Mouse (Mus musculus) liver, embryonic 16.5 days (tissue): ENCODE measurements at regions not wholly inside any gene's neighbourhood (a gene's known extent, or its start where the extent isn't known, plus 50 kb on each side); places are given as distances from the start of the nearest gene placed in this dataset.

Experiments
- ATAC-seq: fragments of 200-750 bp; cut with Nextera tagmentation; 2 replicates; pipeline ENCODE4 v1.8.0; 2017; ENCODE audit warnings: low read depth, mild to moderate bottlenecking, moderate number of reproducible peaks, moderate library complexity
- H3K27ac ChIP-seq: fragments of 300-500 bp; sonication (generic); 2 replicates; pipeline ENCODE4 v1.5.1; 2014; ENCODE audit warnings: mild to moderate bottlenecking, low read length
- H3K27me3 ChIP-seq: fragments of 300-500 bp; sonication (generic); 2 replicates; pipeline ENCODE4 v1.6.1; 2014; ENCODE audit warnings: low read depth, low read length, mixed read lengths; ENCODE audit not compliant: control insufficient read depth, insufficient read depth
- H3K36me3 ChIP-seq: fragments of 300-500 bp; sonication (generic); 2 replicates; pipeline ENCODE4 v1.6.1; 2014; ENCODE audit warnings: mild to moderate bottlenecking; ENCODE audit not compliant: control insufficient read depth, insufficient read depth
- H3K4me1 ChIP-seq: fragments of 300-500 bp; sonication (generic); 2 replicates; pipeline ENCODE4 v1.6.1; 2014; ENCODE audit warnings: low read depth, low read length, mixed read lengths; ENCODE audit not compliant: control insufficient read depth
- H3K4me2 ChIP-seq: fragments of 300-500 bp; sonication (generic); 2 replicates; pipeline ENCODE4 v1.6.1; 2014; ENCODE audit warnings: low read depth, low read length, mixed read lengths
- H3K4me3 ChIP-seq: fragments of 300-500 bp; sonication (generic); 2 replicates; pipeline ENCODE4 v1.5.1; 2014; ENCODE audit warnings: low read depth, mild to moderate bottlenecking, low read length
- H3K9ac ChIP-seq: fragments of 300-500 bp; sonication (generic); 2 replicates; pipeline ENCODE4 v1.6.1; 2014; ENCODE audit warnings: low read depth, low read length
- H3K9me3 ChIP-seq: fragments of 300-500 bp; sonication (generic); replicated peaks from 2 replicates; pipeline ENCODE4 v1.6.1; 2016; ENCODE audit warnings: low read length; ENCODE audit not compliant: control insufficient read depth
- WGBS: fragments of 180-500 bp; shearing (Covaris S2); extraction: QIAGEN DNeasy Blood & Tissue Kit; methylation state at CpG from one replicate; pipeline ENCODE4 v1.1.7; 2014; ENCODE audit not compliant: insufficient replicate concordance; 5-methylcytosine and 5-hydroxymethylcytosine counted together

- 58% methylated on average over 2 of the region's 2 CpGs for WGBS
- H3K27ac ChIP-seq: no peak overlapping the region
- no peaks in the 10 kb centered on the region for H3K9me3 ChIP-seq
- H3K36me3 ChIP-seq: no peaks in the 10 kb centered on the region
- H3K4me2 ChIP-seq: no peak overlapping the region
- no peak for ATAC-seq
- H3K9ac ChIP-seq: no peak overlapping the region
- H3K4me1 ChIP-seq: no peaks in the 10 kb centered on the region
- no peaks in the 10 kb centered on the region for H3K27me3 ChIP-seq
- H3K4me3 ChIP-seq: no peak overlapping the region
Observed at GRCm38 (mm10) chr13:85570886-85571527, 282.1 kb upstream of the Rasa1 start.

- no peaks in the 10 kb centered on the region for H3K27me3 ChIP-seq
- no peak for ATAC-seq
- 54% methylated on average over 2 of the region's 2 CpGs for WGBS
Observed at GRCm38 (mm10) chr13:85557821-85558220, 268.9 kb upstream of the Rasa1 start.

GRCm38 (mm10) chr13:85556101-85556853 is 267.3 kb upstream of the Rasa1 start:
- no peaks in the 10 kb centered on the region for H3K4me1 ChIP-seq
- H3K4me3 ChIP-seq: no peak overlapping the region
- H3K27ac ChIP-seq: no peak overlapping the region
- no peaks in the 10 kb centered on the region for H3K9me3 ChIP-seq
- 4% methylated on average over 5 of the region's 5 CpGs for WGBS
- H3K27me3 ChIP-seq: no peaks in the 10 kb centered on the region
- H3K36me3 ChIP-seq: no peaks in the 10 kb centered on the region
- H3K9ac ChIP-seq: no peak overlapping the region
- no peak overlapping the region for H3K4me2 ChIP-seq
- ATAC-seq: no peak

More at GRCm38 (mm10) chr13:85557821-85558220, 268.9 kb upstream of the Rasa1 start:
- Histone ChIP-seq H3K4me3 (no peak overlapping the region), H3K27ac (no peak overlapping the region), H3K4me2 (no peak overlapping the region), H3K4me1 (no peaks in the 10 kb centered on the region), H3K9ac (no peak overlapping the region), H3K36me3 (no peaks in the 10 kb centered on the region), H3K9me3 (no peaks in the 10 kb centered on the region)

GRCm38 (mm10) chr13:85553072-85553471 is 264.1 kb upstream of the Rasa1 start:
- WGBS: 45% methylated on average over 3 of the region's 3 CpGs
- Histone ChIP-seq H3K4me1 (no peaks in the 10 kb centered on the region), H3K9ac (no peak overlapping the region), H3K4me2 (no peak overlapping the region), H3K27ac (no peak overlapping the region), H3K4me3 (no peak overlapping the region), H3K27me3 (no peaks in the 10 kb centered on the region), H3K36me3 (no peaks in the 10 kb centered on the region), H3K9me3 (no peaks in the 10 kb centered on the region)
- ATAC-seq: no peak

GRCm38 (mm10) chr13:85509671-85510070 is 220.7 kb upstream of the Rasa1 start:
- H3K4me1 ChIP-seq: peaks cover 7% of the 10 kb centered on the region
- no peaks in the 10 kb centered on the region for H3K27me3 ChIP-seq
- H3K36me3 ChIP-seq: no peaks in the 10 kb centered on the region
- no peak for ATAC-seq
- no peaks in the 10 kb centered on the region for H3K9me3 ChIP-seq
- 11% methylated on average over 1 of the region's 1 CpGs for WGBS
- no peak overlapping the region for H3K4me3 ChIP-seq
- no peak overlapping the region for H3K9ac ChIP-seq
- no peak overlapping the region for H3K4me2 ChIP-seq
- H3K27ac ChIP-seq: no peak overlapping the region

GRCm38 (mm10) chr13:85508552-85508951 is 219.6 kb upstream of the Rasa1 start:
- Histone ChIP-seq H3K9ac (no peak overlapping the region), H3K36me3 (no peaks in the 10 kb centered on the region), H3K9me3 (no peaks in the 10 kb centered on the region), H3K4me1 (peaks cover 7% of the 10 kb centered on the region), H3K27ac (no peak overlapping the region), H3K4me2 (no peak overlapping the region), H3K27me3 (no peaks in the 10 kb centered on the region), H3K4me3 (no peak overlapping the region)
- 39% methylated on average over 1 of the region's 1 CpGs for WGBS
- no peak for ATAC-seq

- Histone ChIP-seq H3K9me3 (no peaks in the 10 kb centered on the region), H3K9ac (no peak overlapping the region), H3K4me2 (peak overlapping the region; percentile 3), H3K4me3 (no peak overlapping the region), H3K27me3 (no peaks in the 10 kb centered on the region), H3K36me3 (no peaks in the 10 kb centered on the region), H3K27ac (peak overlapping the region; percentile 13; the same call in 1 of the 2 replicates), H3K4me1 (peaks cover 7% of the 10 kb centered on the region)
- ATAC-seq: peak; percentile 59; the same call in 1 of the 2 replicates
- WGBS: 13% methylated on average over 6 of the region's 6 CpGs
Observed at GRCm38 (mm10) chr13:85507374-85508101, 218.6 kb upstream of the Rasa1 start.

GRCm38 (mm10) chr13:85506875-85507274 is 217.9 kb upstream of the Rasa1 start:
- WGBS: 29% methylated on average over 1 of the region's 1 CpGs
- H3K27ac ChIP-seq: no peak overlapping the region
- H3K27me3 ChIP-seq: no peaks in the 10 kb centered on the region
- no peak overlapping the region for H3K9ac ChIP-seq
- H3K36me3 ChIP-seq: no peaks in the 10 kb centered on the region
- no peak for ATAC-seq
- H3K4me2 ChIP-seq: no peak overlapping the region
- H3K4me1 ChIP-seq: peaks cover 7% of the 10 kb centered on the region
- no peak overlapping the region for H3K4me3 ChIP-seq
- H3K9me3 ChIP-seq: no peaks in the 10 kb centered on the region

- Histone ChIP-seq H3K27ac (no peak overlapping the region), H3K9ac (no peak overlapping the region), H3K27me3 (no peaks in the 10 kb centered on the region), H3K9me3 (no peaks in the 10 kb centered on the region), H3K4me3 (no peak overlapping the region), H3K36me3 (no peaks in the 10 kb centered on the region), H3K4me2 (no peak overlapping the region), H3K4me1 (peaks cover 7% of the 10 kb centered on the region)
- ATAC-seq: no peak
- WGBS: 14% methylated on average over 1 of the region's 1 CpGs
Observed at GRCm38 (mm10) chr13:85506030-85506429, 217.1 kb upstream of the Rasa1 start.
